Mouse (Mus musculus) heart, embryonic 14.5 days (tissue): ENCODE data around the gene Invs. TPM values are rescaled to one million over a fixed set of nuclear protein-coding genes. Genes with fewer than 3 reads are reported as not detected.

Source experiments
- ATAC-seq: fragments of 200-750 bp; cut with Nextera tagmentation; 2 replicates; pipeline ENCODE4 v1.8.0; 2017; ENCODE audit warnings: low read depth, moderate TSS enrichment; ENCODE audit not compliant: insufficient number of reproducible peaks, insufficient read depth, low FRiP score
- H3K27ac ChIP-seq, 2 experiments: fragments of 200-500 bp in 1 of 2; fragments of 300-500 bp in 1 of 2; sonication (generic) in 1 of 2; replicated peaks in 1 of 2; 2 replicates each; pipeline ENCODE4 v1.5.1; 2012 to 2014; ENCODE audit warnings: low read depth in 2 of 2, low read length in 2 of 2, control low read depth in 1 of 2, mild to moderate bottlenecking in 1 of 2, mixed read lengths in 1 of 2; ENCODE audit not compliant: control insufficient read depth in 1 of 2, insufficient read depth in 1 of 2
- H3K27me3 ChIP-seq: fragments of 300-500 bp; sonication (generic); 2 replicates; pipeline ENCODE4 v1.6.1; 2014; ENCODE audit warnings: mild to moderate bottlenecking, low read length, control low read depth; ENCODE audit not compliant: control insufficient read depth, insufficient read depth
- H3K36me3 ChIP-seq: fragments of 300-500 bp; sonication (generic); 2 replicates; pipeline ENCODE4 v1.6.1; 2014; ENCODE audit warnings: mild to moderate bottlenecking, control low read depth, low read length, mixed read lengths; ENCODE audit not compliant: control insufficient read depth, insufficient read depth
- H3K4me1 ChIP-seq, 2 experiments: fragments of 200-500 bp in 1 of 2; fragments of 300-500 bp in 1 of 2; sonication (generic) in 1 of 2; 2 replicates each; pipeline ENCODE4 v1.6.1; 2012 to 2014; ENCODE audit warnings: low read length in 2 of 2, control low read depth in 1 of 2, mixed read lengths in 1 of 2; ENCODE audit not compliant: control insufficient read depth in 2 of 2, insufficient read depth in 2 of 2
- H3K4me2 ChIP-seq: fragments of 300-500 bp; sonication (generic); 2 replicates; pipeline ENCODE4 v1.6.1; 2014; ENCODE audit warnings: mild to moderate bottlenecking, low read length
- H3K4me3 ChIP-seq, 2 experiments: fragments of 200-500 bp in 1 of 2; fragments of 300-500 bp in 1 of 2; sonication (generic) in 1 of 2; 2 replicates each; pipeline ENCODE4 v1.5.1; 2012 to 2014; ENCODE audit warnings: low read length in 2 of 2, mild to moderate bottlenecking in 2 of 2, control low read depth in 1 of 2, low read depth in 1 of 2, moderate library complexity in 1 of 2; ENCODE audit not compliant: control insufficient read depth in 1 of 2, insufficient read depth in 1 of 2
- H3K9ac ChIP-seq: fragments of 300-500 bp; sonication (generic); 2 replicates; pipeline ENCODE4 v1.6.1; 2014; ENCODE audit warnings: mild to moderate bottlenecking, low read length
- H3K9me3 ChIP-seq: fragments of 300-500 bp; sonication (generic); 2 replicates; pipeline ENCODE4 v1.6.1; 2016; ENCODE audit warnings: low read length, control low read depth; ENCODE audit not compliant: control insufficient read depth
- WGBS: fragments of 180-500 bp; shearing (Covaris S2); extraction: QIAGEN DNeasy Blood & Tissue Kit; methylation state at CpG from one replicate; pipeline ENCODE4 v1.1.7; 2014; 5-methylcytosine and 5-hydroxymethylcytosine counted together
- polyA plus RNA-seq: library from polyadenylated mRNA; unstranded; fragments of >200 nt; fragmentation: Nextera tagmentation; extraction: Ambion mirVana; gene quantifications from 2 replicates; pipeline ENCODE4 v1.2.1, GENCODE M21; 2014

The Invs gene
- polyA plus RNA-seq, 1 experiment from 2014 or later = 4.2 TPM

DNA sequence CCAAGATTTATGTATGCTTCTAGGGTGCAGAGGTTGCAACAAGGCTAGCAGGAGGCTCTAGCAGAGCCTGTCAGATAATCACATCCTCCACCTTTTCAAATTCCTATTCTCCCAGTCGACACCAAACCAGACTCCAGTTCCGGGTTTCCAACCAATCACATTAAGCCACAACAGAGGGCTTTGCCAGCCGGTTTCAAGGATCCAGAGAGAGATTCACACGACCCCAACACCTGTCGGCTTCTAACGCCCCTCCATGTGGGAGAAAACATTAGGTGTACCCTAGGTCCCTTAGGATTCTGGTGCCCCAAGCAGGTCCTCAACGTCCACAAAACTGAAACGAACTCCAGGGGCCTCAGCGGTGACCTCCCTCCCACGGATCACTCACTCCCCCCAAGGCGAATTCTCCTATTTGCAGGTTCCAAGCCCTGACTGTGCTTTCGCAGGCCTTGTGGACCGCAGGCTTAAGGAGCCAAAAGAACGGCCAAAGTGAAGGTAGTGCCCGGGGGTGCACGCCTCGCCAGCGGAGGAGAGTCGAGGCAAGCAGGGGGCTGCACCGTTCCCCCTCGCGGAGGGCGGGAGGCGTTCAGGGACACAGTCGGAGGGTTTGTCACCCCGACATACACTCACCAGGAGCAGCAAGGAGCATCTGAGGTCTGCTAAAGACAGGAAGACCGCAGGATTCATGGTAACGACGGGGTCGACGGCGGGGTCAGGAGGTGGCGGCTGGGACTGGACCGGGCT, 633 bp upstream of the Invs start:
- H3K4me3 ChIP-seq = peak overlapping the region; percentile 89 to 95
- peak; percentile 13 for ATAC-seq
- H3K9ac ChIP-seq = peak overlapping the region; percentile 89
- peaks cover 0 to 10% of the 10 kb centered on the region in 2 experiments; a peak in 3 of 4 replicates for H3K4me1 ChIP-seq
- H3K9me3 ChIP-seq = no peaks in the 10 kb centered on the region
- H3K27ac ChIP-seq = peak overlapping the region; percentile 51 to 66
- H3K36me3 ChIP-seq = peaks cover 5% of the 10 kb centered on the region; the same call in 1 of the 2 replicates
- peak overlapping the region; percentile 84 for H3K4me2 ChIP-seq
- H3K27me3 ChIP-seq = no peaks in the 10 kb centered on the region
- 0% methylated on average over 34 of the region's 34 CpGs for WGBS

- H3K27ac ChIP-seq = no peak overlapping the region
- no peak for ATAC-seq
- H3K9me3 ChIP-seq = no peaks in the 10 kb centered on the region
- 89% methylated on average over 1 of the region's 1 CpGs for WGBS
- H3K4me2 ChIP-seq = no peak overlapping the region
- no peak overlapping the region for H3K9ac ChIP-seq
- H3K36me3 ChIP-seq = peaks cover 5% of the 10 kb centered on the region; the same call in 1 of the 2 replicates
- no peak overlapping the region for H3K4me3 ChIP-seq
- H3K27me3 ChIP-seq = no peaks in the 10 kb centered on the region
- H3K4me1 ChIP-seq = peaks cover 0 to 10% of the 10 kb centered on the region in 2 experiments; a peak in 3 of 4 replicates
Measured at GRCm38 (mm10) chr4:48281121-48281520, 1.6 kb downstream of the Invs start.

- 83% methylated on average over 5 of the region's 5 CpGs for whole genome bisulfite sequencing
- no peak for ATAC-seq
- H3K9ac ChIP-seq = no peak overlapping the region
Measured at GRCm38 (mm10) chr4:48287086-48287757, 7.7 kb downstream of the Invs start.

DNA sequence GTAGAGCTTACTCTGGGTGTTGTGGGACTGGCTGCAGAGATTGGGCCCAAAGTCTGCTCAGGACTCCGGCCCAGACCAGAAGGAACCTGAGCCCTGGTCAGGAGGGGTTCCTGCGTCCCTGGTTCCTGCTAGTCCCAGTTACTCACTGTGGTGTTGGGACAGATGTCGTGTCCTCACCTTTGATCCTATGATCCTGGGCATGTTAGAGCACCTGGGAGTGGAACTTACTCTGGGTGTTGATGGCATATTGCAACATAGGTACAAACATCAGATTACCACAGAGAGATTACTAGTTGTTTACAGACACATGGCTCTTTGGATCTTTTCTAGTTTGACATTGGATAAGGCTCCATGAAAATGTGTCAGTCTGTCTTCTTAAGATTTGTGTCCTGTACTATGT, 35.3 kb downstream of the Invs start:
- Histone ChIP-seq H3K9ac (no peak overlapping the region), H3K27ac (no peak overlapping the region), H3K9me3 (no peaks in the 10 kb centered on the region), H3K4me1 (no peaks in the 10 kb centered on the region), H3K36me3 (no peaks in the 10 kb centered on the region), H3K4me3 (no peak overlapping the region), H3K4me2 (no peak overlapping the region), H3K27me3 (no peaks in the 10 kb centered on the region)
- WGBS = 85% methylated on average over 3 of the region's 3 CpGs
- no peak for ATAC-seq

More at GRCm38 (mm10) chr4:48287086-48287757, 7.7 kb downstream of the Invs start:
- Histone ChIP-seq H3K27me3 (no peaks in the 10 kb centered on the region), H3K4me3 (no peak overlapping the region), H3K36me3 (peaks cover 5% of the 10 kb centered on the region; the same call in 1 of the 2 replicates), H3K27ac (no peak overlapping the region), H3K4me2 (no peak overlapping the region), H3K4me1 (no peaks in the 10 kb centered on the region), H3K9me3 (no peaks in the 10 kb centered on the region)

DNA sequence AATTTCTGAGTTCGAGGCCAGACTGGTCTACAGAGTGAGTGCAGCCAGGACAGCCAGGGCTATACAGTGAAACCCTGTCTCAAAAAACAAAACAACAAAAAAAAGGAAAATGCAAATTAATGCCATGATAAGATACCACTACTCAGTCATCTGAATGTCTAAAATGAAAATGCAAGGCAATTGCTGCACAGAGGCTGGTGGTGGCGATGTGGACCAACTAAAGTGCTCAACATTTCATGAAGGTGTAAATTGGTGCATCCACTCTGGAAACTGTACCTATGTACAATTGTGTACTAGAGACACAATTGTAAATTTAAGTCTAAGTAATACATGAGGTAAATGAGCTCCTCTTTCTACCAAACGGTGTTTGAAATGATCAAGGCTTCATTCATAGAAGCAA, 36.5 kb downstream of the Invs start:
- ATAC-seq = no peak
- WGBS = 79% methylated on average over 3 of the region's 3 CpGs
- Histone ChIP-seq H3K27me3 (no peaks in the 10 kb centered on the region), H3K9ac (no peak overlapping the region), H3K4me3 (no peak overlapping the region), H3K9me3 (no peaks in the 10 kb centered on the region), H3K4me1 (no peaks in the 10 kb centered on the region), H3K36me3 (no peaks in the 10 kb centered on the region), H3K27ac (no peak overlapping the region), H3K4me2 (no peak overlapping the region)

GRCm38 (mm10) chr4:48321276-48321675, 41.7 kb downstream of the Invs start:
- Histone ChIP-seq H3K9ac (no peak overlapping the region), H3K4me1 (no peaks in the 10 kb centered on the region), H3K4me2 (no peak overlapping the region), H3K27me3 (no peaks in the 10 kb centered on the region), H3K9me3 (no peaks in the 10 kb centered on the region), H3K4me3 (no peak overlapping the region), H3K27ac (0 out of 4 replicates have a peak overlapping the region, but pooled peaks of 1 of the 2 experiments have one; percentile 24), H3K36me3 (no peaks in the 10 kb centered on the region)
- 76% methylated on average over 1 of the region's 1 CpGs for WGBS
- no peak for ATAC-seq

- H3K36me3 ChIP-seq = no peaks in the 10 kb centered on the region
- no peak overlapping the region for H3K4me2 ChIP-seq
- H3K9ac ChIP-seq = no peak overlapping the region
- no peak for ATAC-seq
- 52% methylated on average over 1 of the region's 1 CpGs for WGBS
- no peaks in the 10 kb centered on the region for H3K4me1 ChIP-seq
- no peaks in the 10 kb centered on the region for H3K9me3 ChIP-seq
- no peak overlapping the region for H3K27ac ChIP-seq
- H3K4me3 ChIP-seq = no peak overlapping the region
- no peaks in the 10 kb centered on the region for H3K27me3 ChIP-seq
Measured at GRCm38 (mm10) chr4:48322095-48322494, 42.5 kb downstream of the Invs start.
